Mouse (Mus musculus) mature B cell (primary cell): ENCODE data around the gene Ctnna3.
"Not testable (repeated sequence)": the region's sequence is repeated elsewhere in the genome, so short reads cannot be mapped to it uniquely, and the experiment has no call there.

Source experiments
- in situ Hi-C: fragments of 300-500 bp; cut with MboI; formaldehyde crosslinking; loops from 2 replicates; pipeline ENCODE4 v1.14.3; 2019

Ctnna3 gene

GRCm38 (mm10) chr10:64489471-64489870, 1059.6 kb downstream of the Ctnna3 start:
- in situ Hi-C loops = no loop called here

GRCm38 (mm10) chr10:64543647-64544046, 1113.7 kb downstream of the Ctnna3 start:
- in situ Hi-C loops = no loop called here

- in situ Hi-C loops = no loop called here
Observed at GRCm38 (mm10) chr10:64544389-64544788, 1114.5 kb downstream of the Ctnna3 start.

- in situ Hi-C loops = no loop called here
Observed at GRCm38 (mm10) chr10:64571311-64571710, 1141.4 kb downstream of the Ctnna3 start.

GRCm38 (mm10) chr10:64588116-64588515, 1158.2 kb downstream of the Ctnna3 start:
- in situ Hi-C loops = no loop called here

- in situ Hi-C loops = no loop called here
Observed at GRCm38 (mm10) chr10:64636760-64637159, 1206.9 kb downstream of the Ctnna3 start.

- in situ Hi-C loops = no loop called here
Observed at GRCm38 (mm10) chr10:64639061-64639460, 1209.2 kb downstream of the Ctnna3 start.

- in situ Hi-C loops = no loop called here
Observed at GRCm38 (mm10) chr10:64641093-64641492, 1211.2 kb downstream of the Ctnna3 start.

GRCm38 (mm10) chr10:64641576-64641975, 1211.7 kb downstream of the Ctnna3 start:
- in situ Hi-C loops = no loop called here

- in situ Hi-C loops = no loop called here
Observed at GRCm38 (mm10) chr10:64643976-64644375, 1214.1 kb downstream of the Ctnna3 start.

GRCm38 (mm10) chr10:64661190-64661589, 1231.3 kb downstream of the Ctnna3 start:
- in situ Hi-C loops = no loop called here

- in situ Hi-C loops = no loop called here
Observed at GRCm38 (mm10) chr10:64671469-64671868, 1241.6 kb downstream of the Ctnna3 start.

GRCm38 (mm10) chr10:64675796-64676195, 1245.9 kb downstream of the Ctnna3 start:
- in situ Hi-C loops = no loop called here

GRCm38 (mm10) chr10:64710017-64710416, 1280.1 kb downstream of the Ctnna3 start:
- in situ Hi-C loops = no loop called here

GRCm38 (mm10) chr10:64718036-64718435, 1288.1 kb downstream of the Ctnna3 start:
- in situ Hi-C loops = no loop called here

- in situ Hi-C loops = no loop called here
Observed at GRCm38 (mm10) chr10:64735692-64736091, 1305.8 kb downstream of the Ctnna3 start.

GRCm38 (mm10) chr10:64736616-64737015, 1306.7 kb downstream of the Ctnna3 start:
- in situ Hi-C loops = no loop called here

- in situ Hi-C loops = not testable (repeated sequence)
Observed at GRCm38 (mm10) chr10:64741721-64742120, 1311.8 kb downstream of the Ctnna3 start.

GRCm38 (mm10) chr10:64744099-64744498, 1314.2 kb downstream of the Ctnna3 start:
- in situ Hi-C loops = not testable (repeated sequence)

- in situ Hi-C loops = no loop called here
Observed at GRCm38 (mm10) chr10:64748651-64749050, 1318.8 kb downstream of the Ctnna3 start.

GRCm38 (mm10) chr10:64750791-64751190, 1320.9 kb downstream of the Ctnna3 start:
- in situ Hi-C loops = no loop called here

GRCm38 (mm10) chr10:64836315-64836714, 1406.4 kb downstream of the Ctnna3 start:
- in situ Hi-C loops = no loop called here

- in situ Hi-C loops = no loop called here
Observed at GRCm38 (mm10) chr10:64861439-64861838, 1431.5 kb downstream of the Ctnna3 start.

- in situ Hi-C loops = no loop called here
Observed at GRCm38 (mm10) chr10:64870888-64871287, 1441.0 kb downstream of the Ctnna3 start.

GRCm38 (mm10) chr10:64876506-64876905, 1446.6 kb downstream of the Ctnna3 start:
- in situ Hi-C loops = no loop called here
